Mouse (Mus musculus): ENCODE results near the gene Klri2.
"Not testable (repeated sequence)": the region's sequence is repeated elsewhere in the genome, so short reads cannot be mapped to it uniquely, and the experiment has no call there.

Klri2 gene

GRCm38 (mm10) chr6:129740069-129740721 lies at the start of gene Klri2:
Gene Klri2 (minus strand): TSS chr6:129740484.
- in situ Hi-C loops (cut with MseI, MboI), result no loop called here

- in situ Hi-C loops (cut with MseI, MboI), result not testable (repeated sequence)
Observed at GRCm38 (mm10) chr6:129784170-129784569, 43.9 kb upstream of the Klri2 start, which contains the start of gene Gm156. Gene Gm156 (minus strand): TSS chr6:129784270.

- in situ Hi-C loops (cut with MseI, MboI), result no loop called here
Observed at GRCm38 (mm10) chr6:129747654-129748032, 7.4 kb upstream of the Klri2 start.

- in situ Hi-C loops (cut with MseI, MboI), result no loop called here
Observed at GRCm38 (mm10) chr6:129747016-129747653, 6.9 kb upstream of the Klri2 start.

GRCm38 (mm10) chr6:129746151-129746550 lies 5.9 kb upstream of the Klri2 start:
- in situ Hi-C loops (cut with MseI, MboI), result no loop called here

GRCm38 (mm10) chr6:129736414-129736813 lies 3.9 kb downstream of the Klri2 start:
- in situ Hi-C loops (cut with MseI, MboI), result no loop called here

- in situ Hi-C loops (cut with MseI, MboI), result no loop called here
Observed at GRCm38 (mm10) chr6:129727237-129727636, 13.0 kb downstream of the Klri2 start.

GRCm38 (mm10) chr6:129721390-129721789 lies 18.9 kb downstream of the Klri2 start:
- in situ Hi-C loops (cut with MseI, MboI), result no loop called here

- in situ Hi-C loops (cut with MseI, MboI), result no loop called here
Observed at GRCm38 (mm10) chr6:129720487-129720886, 19.8 kb downstream of the Klri2 start.

- in situ Hi-C loops (cut with MseI, MboI), result no loop called here
Observed at GRCm38 (mm10) chr6:129717032-129717431, 23.3 kb downstream of the Klri2 start, which contains the start of gene Klri1. Gene Klri1 (minus strand): TSS chr6:129717132.

- in situ Hi-C loops (cut with MseI, MboI), result no loop called here
Observed at GRCm38 (mm10) chr6:129713566-129713965, 26.7 kb downstream of the Klri2 start.

- in situ Hi-C loops (cut with MseI, MboI), result not testable (repeated sequence)
Observed at GRCm38 (mm10) chr6:129691436-129691835, 48.8 kb downstream of the Klri2 start.

GRCm38 (mm10) chr6:129680379-129680778 lies 59.9 kb downstream of the Klri2 start:
- in situ Hi-C loops (cut with MseI, MboI), result no loop called here
